Mouse (Mus musculus) G1E-ER4 (cell line): ENCODE data around the gene Cercam. TPM values are rescaled to one million over a fixed set of nuclear protein-coding genes. Genes with fewer than 3 reads are reported as not detected.

Experiments used
- GATA1 ChIP-seq: IDR thresholded peaks from one replicate; pipeline ENCODE4 v1.8.0; 2012; ENCODE audit warnings: low read length, inconsistent platforms
- polyA plus RNA-seq: library from polyadenylated mRNA; stranded (reverse); fragments of >175 nt; gene quantifications from 2 replicates; pipeline ENCODE4 v1.2.3, GENCODE M21; 2012

Cercam gene
- polyA plus RNA-seq, 1 experiment, result 22.5 TPM

- no peak for TF ChIP-seq GATA1
Observed at GRCm38 (mm10) chr2:29872581-29873295, 3.8 kb downstream of the Cercam start.

- TF ChIP-seq GATA1, result no peak
Observed at GRCm38 (mm10) chr2:29873801-29874200, 4.8 kb downstream of the Cercam start.

DNA sequence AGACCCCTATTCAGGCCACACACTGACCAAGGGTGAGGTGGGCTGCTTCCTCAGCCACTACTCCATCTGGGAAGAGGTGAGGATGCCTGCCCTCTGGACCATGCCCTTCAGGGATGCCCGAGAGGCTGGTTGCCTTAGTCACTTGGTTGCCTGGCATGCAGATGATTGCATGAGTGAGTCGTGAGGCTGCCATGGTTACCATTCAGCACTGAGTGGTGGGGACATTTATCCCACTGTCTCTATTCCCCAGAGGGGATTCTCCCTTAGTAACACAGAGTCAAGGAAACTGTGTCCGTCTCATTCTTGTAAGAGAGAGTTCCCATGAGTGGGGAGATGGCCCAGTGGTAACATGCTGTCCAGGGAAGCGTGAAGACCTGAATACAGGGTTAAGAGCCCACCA is 9.1 kb downstream of the Cercam start:
- no peak for TF ChIP-seq GATA1

GRCm38 (mm10) chr2:29879191-29879590 is 10.2 kb downstream of the Cercam start:
- TF ChIP-seq GATA1, result no peak

- TF ChIP-seq GATA1, result no peak
Observed at GRCm38 (mm10) chr2:29879964-29880830, 11.2 kb downstream of the Cercam start.

GRCm38 (mm10) chr2:29889066-29889944 is 20.3 kb downstream of the Cercam start, which contains the start of gene Odf2:
TSS of gene Odf2 (plus strand) at chr2:29889221.
- no peak for TF ChIP-seq GATA1

DNA sequence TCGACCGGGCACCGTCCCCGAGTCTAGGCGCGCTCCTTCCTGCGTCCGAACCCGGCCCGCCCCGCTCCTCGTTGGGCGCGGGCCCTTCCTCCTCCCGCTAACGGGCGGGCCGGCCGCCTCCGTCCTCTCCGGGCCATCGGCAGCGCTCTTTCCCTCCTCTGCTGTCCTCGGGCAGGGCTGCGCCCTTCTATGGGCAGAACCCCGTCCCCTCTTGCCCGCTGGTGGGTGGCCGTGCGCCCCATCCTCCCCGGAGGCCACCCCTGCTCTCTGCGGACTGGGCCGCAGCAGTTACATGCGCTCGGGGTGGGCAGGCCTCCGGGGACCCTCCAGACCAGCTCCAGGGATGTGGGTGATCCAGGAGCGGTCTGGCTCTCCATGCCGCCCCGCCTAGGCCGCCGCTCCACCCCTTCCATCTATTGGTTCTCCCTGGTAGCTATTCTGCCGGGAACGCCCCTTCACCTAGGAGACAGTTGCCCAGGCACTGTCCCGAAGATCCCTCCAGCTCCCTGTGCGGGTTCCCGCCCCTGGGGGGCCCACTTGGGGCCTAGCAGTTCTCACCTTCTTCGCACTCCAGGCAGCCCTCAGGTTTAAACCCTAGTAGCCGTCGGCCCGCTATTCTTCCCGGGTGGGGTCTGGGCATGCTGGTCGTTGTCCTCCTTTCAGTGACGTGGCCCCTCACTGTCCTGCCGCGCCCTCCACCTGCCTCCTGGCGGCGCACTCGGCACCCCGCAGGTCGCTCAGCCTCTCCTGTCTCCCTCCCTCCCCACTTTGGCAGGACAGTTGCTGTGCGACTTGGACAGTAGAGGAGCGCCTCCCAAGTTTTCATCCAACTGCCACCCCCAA is 21.2 kb downstream of the Cercam start:
- TF ChIP-seq GATA1, result no peak

DNA sequence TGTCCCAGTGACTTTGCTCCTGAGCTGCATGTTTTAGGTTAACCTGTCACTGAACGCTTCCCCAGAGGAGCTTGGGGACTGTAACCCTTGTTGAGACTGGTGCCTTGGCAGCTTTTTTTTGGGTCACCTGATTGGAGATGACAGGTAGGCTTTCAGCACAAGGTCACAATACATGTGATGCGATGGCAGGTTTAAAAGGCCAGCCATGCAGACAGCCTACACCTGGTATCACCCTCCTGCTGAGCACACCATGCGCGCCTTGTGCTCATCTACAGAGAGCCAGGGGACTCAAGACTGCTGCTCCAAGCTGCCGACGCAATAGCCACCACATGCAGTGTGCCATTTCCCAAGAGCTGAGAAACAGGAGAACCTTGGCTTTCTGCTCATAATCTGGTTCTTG is 22.8 kb downstream of the Cercam start:
- TF ChIP-seq GATA1, result no peak

GRCm38 (mm10) chr2:29896071-29896470 is 27.1 kb downstream of the Cercam start:
- no peak for TF ChIP-seq GATA1

DNA sequence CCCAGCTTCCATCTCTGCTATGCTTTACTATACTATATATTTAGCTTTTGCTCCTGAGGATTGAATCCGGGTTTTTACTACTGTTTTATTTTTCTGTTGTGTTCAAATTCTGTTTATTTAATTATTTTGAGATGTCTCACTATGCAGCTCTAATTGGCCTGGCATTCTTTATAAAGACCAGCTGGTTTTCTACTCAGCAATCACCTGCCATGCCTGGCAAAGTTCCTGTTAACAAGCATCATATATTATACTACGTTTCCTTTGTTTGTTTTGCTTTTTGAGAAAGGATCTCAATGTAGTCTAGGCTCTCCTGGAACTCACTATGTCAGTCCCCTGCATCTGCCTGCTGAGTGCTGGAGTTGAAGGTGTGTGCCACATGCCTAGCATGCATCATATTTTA is 28.4 kb downstream of the Cercam start:
- TF ChIP-seq GATA1, result no peak

DNA sequence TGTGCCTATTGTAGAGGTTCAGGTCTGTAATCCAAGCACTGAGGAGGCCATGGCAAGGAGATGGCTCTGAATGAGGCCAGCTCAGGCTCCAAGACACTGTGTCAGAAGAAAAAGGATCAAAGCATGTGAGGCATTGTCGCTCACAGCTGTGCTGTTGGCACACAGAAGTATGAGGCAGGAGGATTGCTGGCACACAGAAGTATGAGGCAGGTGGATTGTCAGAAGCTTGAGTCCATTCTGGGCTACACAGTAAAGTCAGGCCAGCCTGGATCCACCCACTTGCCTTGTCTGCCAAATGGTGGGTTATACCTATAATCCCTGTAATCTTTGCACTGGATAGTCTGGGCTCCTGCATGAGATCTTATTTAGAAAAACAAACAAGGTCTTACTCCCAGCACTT is 29.1 kb downstream of the Cercam start:
- TF ChIP-seq GATA1, result no peak

DNA sequence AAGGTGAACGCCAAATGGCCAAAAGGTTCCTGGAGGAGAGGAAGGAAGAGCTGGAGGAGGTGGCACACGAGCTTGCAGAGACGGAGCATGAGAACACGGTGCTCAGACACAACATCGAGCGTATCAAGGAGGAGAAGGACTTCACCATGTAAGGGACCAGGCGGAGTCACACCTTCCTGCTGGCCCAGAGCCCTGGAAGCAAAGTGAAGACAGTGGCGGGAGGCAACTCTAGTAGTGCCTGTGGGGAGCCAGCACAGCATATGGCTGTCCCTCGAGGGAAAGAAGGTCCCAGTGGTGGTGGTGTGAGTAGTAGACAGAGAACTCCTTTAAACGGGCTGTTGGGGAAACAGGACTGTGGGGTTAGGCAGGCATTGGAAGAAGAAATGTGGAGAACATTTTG is 33.2 kb downstream of the Cercam start:
- no peak for TF ChIP-seq GATA1

DNA sequence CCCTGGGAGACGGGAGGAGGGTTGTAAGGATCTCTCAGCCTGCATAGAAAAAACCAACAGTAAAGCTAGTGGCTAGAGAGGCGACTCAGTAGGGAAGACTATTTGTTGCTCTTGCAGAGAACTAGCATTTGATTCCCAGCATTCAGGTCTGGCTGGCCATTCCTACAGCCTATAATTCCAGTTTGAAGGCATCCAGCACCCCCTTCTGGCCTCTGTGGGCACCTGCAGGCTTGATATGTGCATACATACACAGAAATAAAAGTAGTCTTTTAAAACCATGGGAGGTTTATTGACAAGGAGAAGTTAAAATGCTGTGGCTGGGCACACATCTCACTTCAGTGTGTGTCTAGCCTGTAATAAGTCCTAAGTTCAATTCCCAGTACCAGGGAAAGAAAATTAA is 41.1 kb downstream of the Cercam start:
- TF ChIP-seq GATA1, result no peak

GRCm38 (mm10) chr2:29917621-29918020 is 48.7 kb downstream of the Cercam start:
- no peak for TF ChIP-seq GATA1

DNA sequence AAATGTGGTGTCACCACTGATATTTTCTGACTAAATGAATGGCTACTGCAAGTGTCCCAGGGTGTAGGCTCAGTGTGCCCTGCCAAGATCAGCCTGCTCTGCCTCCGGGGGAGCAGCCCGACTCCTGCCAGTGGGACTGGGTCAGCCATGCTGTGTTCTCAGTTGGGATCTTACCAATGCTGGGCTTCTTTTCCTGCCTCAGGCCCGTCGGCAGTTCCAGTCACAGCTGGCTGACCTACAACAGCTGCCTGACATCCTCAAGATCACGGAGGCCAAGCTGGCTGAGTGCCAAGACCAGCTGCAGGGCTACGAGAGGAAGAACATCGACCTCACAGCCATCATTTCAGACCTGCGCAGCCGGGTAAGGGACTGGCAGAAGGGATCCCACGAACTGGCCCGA is 53.0 kb downstream of the Cercam start:
- no peak for TF ChIP-seq GATA1

- no peak for TF ChIP-seq GATA1
Observed at GRCm38 (mm10) chr2:29926542-29926941, 57.6 kb downstream of the Cercam start.
